Mouse (Mus musculus): ENCODE measurements around the gene Got1. TPM values are rescaled to one million over a fixed set of nuclear protein-coding genes. Genes with fewer than 3 reads are reported as not detected.

Gene Got1
- polyA plus RNA-seq (2012): 7.1 and 8.0 TPM in 2 replicates

DNA sequence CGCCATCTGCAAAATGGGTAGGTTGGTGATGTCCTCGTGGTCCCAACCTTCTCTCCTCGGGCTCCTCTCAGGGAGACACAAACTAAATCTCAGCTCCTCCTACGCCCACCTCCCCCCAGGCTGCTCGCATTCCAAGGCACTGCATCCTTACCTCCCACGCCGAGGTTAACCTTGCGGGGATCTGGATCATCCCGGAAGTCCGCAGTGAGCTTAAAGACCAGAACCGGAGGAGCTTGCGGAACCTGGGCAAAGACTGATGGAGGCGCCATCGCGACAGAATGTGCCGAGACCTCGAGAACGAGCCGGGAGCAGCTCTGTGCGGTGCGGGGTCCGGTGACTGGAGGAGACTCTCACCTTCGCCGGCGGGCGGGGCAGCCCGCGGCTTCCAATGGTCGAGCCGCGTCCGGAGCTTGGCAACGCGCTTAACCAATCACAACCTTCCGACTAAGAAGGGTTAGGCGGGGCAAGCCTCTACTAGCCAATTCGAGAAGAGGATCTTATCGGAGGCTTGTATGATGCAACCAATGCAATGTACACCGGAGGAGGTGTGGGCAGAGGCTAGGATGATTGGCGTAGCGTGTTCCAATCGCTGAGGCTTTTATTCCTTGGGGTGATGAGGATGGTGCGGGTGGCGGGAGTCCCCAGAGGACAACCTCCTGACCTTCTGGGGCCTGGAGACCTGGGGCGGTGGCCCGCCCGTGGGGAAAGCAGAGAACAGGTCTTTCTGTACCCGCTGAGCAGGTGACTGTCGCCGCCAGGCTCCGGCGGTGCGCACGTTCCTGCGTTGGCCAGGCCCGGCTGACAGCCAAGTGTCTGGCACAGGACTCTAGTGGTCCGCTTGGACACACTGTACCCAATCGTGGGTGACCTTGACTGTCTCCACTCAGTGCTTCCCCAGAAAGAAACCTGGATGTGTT, at the start of gene Got1:
Gene Got1, minus strand, starts transcription at position 419 of the 917 bp plus-strand sequence.

Other genes starting within 250 kb of the Got1 start
- gene Hpse2, start 136.2 kb downstream of the Got1 start, polyA plus RNA-seq (2012): 0.02 TPM in 1 of 2 replicates, not detected in the other
- gene Cnnm1, start 84.2 kb downstream of the Got1 start, polyA plus RNA-seq (2012): 0.01 and 0.13 TPM in 2 replicates
- 1.1 and 3.5 TPM in 2 replicates for gene Nkx2-3, start 87.7 kb upstream of the Got1 start, polyA plus RNA-seq (2012)
- 57.6 and 74.9 TPM in 2 replicates for gene Slc25a28, start 150.3 kb upstream of the Got1 start, polyA plus RNA-seq (2012)
- gene Entpd7, start 165.1 kb upstream of the Got1 start, polyA plus RNA-seq (2012): 2.8 and 3.0 TPM in 2 replicates
- gene Cutc, start 228.4 kb upstream of the Got1 start, polyA plus RNA-seq (2012): 5.2 and 5.5 TPM in 2 replicates
- gene Cox15, start 228.4 kb upstream of the Got1 start, polyA plus RNA-seq (2012): 3.8 and 4.2 TPM in 2 replicates